Mouse (Mus musculus): ENCODE measurements at regions not wholly inside any gene's neighbourhood (a gene's known extent, or its start where the extent isn't known, plus 50 kb on each side); places are given as distances from the start of the nearest gene placed in this dataset.

- Histone ChIP-seq H3K27ac (ENCODE audit: insufficient read depth, low read depth) (no peak overlapping the region), H3K4me1 (ENCODE audit: control insufficient read depth in 1 of 2, insufficient read depth in 2 of 2) (peaks cover 2 to 5% of the 10 kb centered on the region in 2 experiments; a peak in 2 of 4 replicates), H3K36me3 (replicated peaks in 1 of 2; ENCODE audit: control insufficient read depth in 1 of 2, insufficient read depth in 1 of 2, low read length in 1 of 2) (no peaks in the 10 kb centered on the region), H3K9me3 (replicated peaks; ENCODE audit: low read length) (no peaks in the 10 kb centered on the region), H3K4me2 (ENCODE audit: insufficient read depth, low read depth, poor library complexity, severe bottlenecking) (no peak overlapping the region), H3K4me3 (replicated peaks in 1 of 3; ENCODE audit: low read depth in 2 of 3, low read length in 2 of 3, poor library complexity in 1 of 3) (no peak overlapping the region), H3K79me2 (replicated peaks; ENCODE audit: control insufficient read depth, extremely low read depth, insufficient read depth, poor library complexity, severe bottlenecking) (no peaks in the 10 kb centered on the region), H3K27me3 (replicated peaks) (no peaks in the 10 kb centered on the region), H3K9ac (ENCODE audit: insufficient read depth, low read depth) (no peak overlapping the region)
- no peak for TF ChIP-seq TBP (conservative IDR thresholded peaks at IDR 0.05; ENCODE audit: low read depth, low read length)
- no peak for TF ChIP-seq MXI1 (IDR thresholded peaks at IDR 0.05; ENCODE audit: low read depth, low read length)
- peak; percentile 80 for TF ChIP-seq MAFK (IDR thresholded peaks at IDR 0.05; ENCODE audit: insufficient replicate concordance, low read length)
- in situ Hi-C loops (cut with MboI; ENCODE audit: low pct_ligation_motif_present, low pct_unique_long_range_greater_than_20kb, low sequenced_read_pairs) (no loop called here), dilution Hi-C loops (cut with MboI; ENCODE audit: extremely low pct_ligation_motif_present, extremely low pct_unique_long_range_greater_than_20kb, low sequenced_read_pairs) (no loop called here)
- DNase-seq (ENCODE audit: extremely low read depth) = no peak
These were observed 464.2 kb upstream of the Marcks start for GRCm38 (mm10) chr10:37602936-37603335.

GRCm38 (mm10) chr10:37589889-37590288 lies 451.2 kb upstream of the Marcks start:
- Histone ChIP-seq H3K9me3 (replicated peaks; ENCODE audit: low read length) (no peaks in the 10 kb centered on the region), H3K36me3 (replicated peaks in 1 of 2; ENCODE audit: control insufficient read depth in 1 of 2, insufficient read depth in 1 of 2, low read length in 1 of 2) (no peaks in the 10 kb centered on the region), H3K27ac (ENCODE audit: insufficient read depth, low read depth) (no peak overlapping the region), H3K4me2 (ENCODE audit: insufficient read depth, low read depth, poor library complexity, severe bottlenecking) (no peak overlapping the region), H3K4me1 (ENCODE audit: control insufficient read depth in 1 of 2, insufficient read depth in 2 of 2) (no peaks in the 10 kb centered on the region), H3K79me2 (replicated peaks; ENCODE audit: control insufficient read depth, extremely low read depth, insufficient read depth, poor library complexity, severe bottlenecking) (no peaks in the 10 kb centered on the region), H3K9ac (ENCODE audit: insufficient read depth, low read depth) (no peak overlapping the region), H3K27me3 (replicated peaks) (no peaks in the 10 kb centered on the region), H3K4me3 (replicated peaks in 1 of 3; ENCODE audit: low read depth in 2 of 3, low read length in 2 of 3, poor library complexity in 1 of 3) (no peak overlapping the region)
- dilution Hi-C loops (cut with MboI; ENCODE audit: extremely low pct_ligation_motif_present, extremely low pct_unique_long_range_greater_than_20kb, low sequenced_read_pairs) (no loop called here), in situ Hi-C loops (cut with MboI; ENCODE audit: low pct_ligation_motif_present, low pct_unique_long_range_greater_than_20kb, low sequenced_read_pairs) (no loop called here)
- no peak for DNase-seq (ENCODE audit: extremely low read depth)
- no peak for TF ChIP-seq MYC (IDR thresholded peaks at IDR 0.05; ENCODE audit: low read depth, low read length)
- no peak for TF ChIP-seq JUND (conservative IDR thresholded peaks at IDR 0.05; ENCODE audit: low read depth, low read length)
- TF ChIP-seq EP300 (IDR thresholded peaks at IDR 0.05; ENCODE audit: low read length) = no peak
- no peak for TF ChIP-seq JUN (IDR thresholded peaks at IDR 0.05; ENCODE audit: insufficient read depth, low read depth, low read length)
- TF ChIP-seq SMC3 (IDR thresholded peaks at IDR 0.05; ENCODE audit: low read depth, low read length) = no peak
- TF ChIP-seq KAT2A (IDR thresholded peaks at IDR 0.05; ENCODE audit: insufficient replicate concordance, low read length) = no peak
- no peak for TF ChIP-seq MAFK (IDR thresholded peaks at IDR 0.05; ENCODE audit: insufficient replicate concordance, low read length)
- no peak for TF ChIP-seq ELF1 (IDR thresholded peaks at IDR 0.05; ENCODE audit: low read depth, low read length)
- TF ChIP-seq USF2 (conservative IDR thresholded peaks at IDR 0.05; ENCODE audit: low read depth, low read length) = no peak
- TF ChIP-seq TBP (conservative IDR thresholded peaks at IDR 0.05; ENCODE audit: low read depth, low read length) = no peak
- no peak for TF ChIP-seq ZC3H11A (IDR thresholded peaks at IDR 0.05; ENCODE audit: low read depth, low read length)
- TF ChIP-seq POLR2A (IDR thresholded peaks at IDR 0.05; ENCODE audit: low read depth, low read length) = no peak
- no peak for TF ChIP-seq CTCF (conservative IDR thresholded peaks at IDR 0.05 in 1 of 2, IDR thresholded peaks at IDR 0.05 in 1 of 2; ENCODE audit: low read depth in 2 of 2, low read length in 2 of 2)
- TF ChIP-seq E2F4 (IDR thresholded peaks at IDR 0.05; ENCODE audit: insufficient replicate concordance, low read depth, low read length) = no peak
- no peak for TF ChIP-seq ETS1 (conservative IDR thresholded peaks at IDR 0.05; ENCODE audit: low read depth, low read length)

Data from CH12.LX (cell line).